Mouse (Mus musculus) limb, embryonic 11.5 days (tissue): ENCODE results near the gene Fkbp3. TPM values are rescaled to one million over a fixed set of nuclear protein-coding genes. Genes with fewer than 3 reads are reported as not detected.

Source experiments
- ATAC-seq: fragments of 200-750 bp; cut with Nextera tagmentation; 2 replicates; pipeline ENCODE4 v1.8.0; 2017; ENCODE audit warnings: low read depth; ENCODE audit not compliant: insufficient number of reproducible peaks, low FRiP score, low TSS enrichment
- DNase-seq: peaks from one replicate; pipeline ENCODE4 v3.0.0-alpha.2; 2015; ENCODE audit warnings: low spot score
- H3K27ac ChIP-seq: fragments of 300-500 bp; sonication (generic); replicated peaks from 2 replicates; pipeline ENCODE4 v1.5.1; 2014; ENCODE audit warnings: low read depth, mild to moderate bottlenecking, low read length
- H3K27me3 ChIP-seq: fragments of 300-500 bp; sonication (generic); 2 replicates; pipeline ENCODE4 v1.6.1; 2014; ENCODE audit warnings: mild to moderate bottlenecking, low read length, mixed read lengths; ENCODE audit not compliant: control insufficient read depth, insufficient read depth
- H3K36me3 ChIP-seq: fragments of 300-500 bp; sonication (generic); 2 replicates; pipeline ENCODE4 v1.6.1; 2014; ENCODE audit warnings: mild to moderate bottlenecking, low read length, moderate library complexity, mixed read lengths; ENCODE audit not compliant: control insufficient read depth, insufficient read depth
- H3K4me1 ChIP-seq: fragments of 300-500 bp; sonication (generic); 2 replicates; pipeline ENCODE4 v1.6.1; 2014; ENCODE audit warnings: low read length, mixed read lengths; ENCODE audit not compliant: control insufficient read depth, insufficient read depth
- H3K4me2 ChIP-seq: fragments of 300-500 bp; sonication (generic); 2 replicates; pipeline ENCODE4 v1.6.1; 2014; ENCODE audit warnings: low read depth, mild to moderate bottlenecking, moderate library complexity; ENCODE audit not compliant: severe bottlenecking
- H3K4me3 ChIP-seq: fragments of 300-500 bp; sonication (generic); 2 replicates; pipeline ENCODE4 v1.5.1; 2014; ENCODE audit warnings: low read depth, low read length
- H3K9ac ChIP-seq: fragments of 300-500 bp; sonication (generic); 2 replicates; pipeline ENCODE4 v1.6.1; 2014; ENCODE audit warnings: mild to moderate bottlenecking, low read length
- H3K9me3 ChIP-seq: fragments of 300-500 bp; sonication (generic); 2 replicates; pipeline ENCODE4 v1.6.1; 2016; ENCODE audit warnings: low read length; ENCODE audit not compliant: control insufficient read depth
- WGBS: fragments of 180-500 bp; shearing (Covaris S2); extraction: QIAGEN DNeasy Blood & Tissue Kit; methylation state at CpG from one replicate; pipeline ENCODE4 v1.1.7; 2014; 5-methylcytosine and 5-hydroxymethylcytosine counted together
- polyA plus RNA-seq: library from polyadenylated mRNA; unstranded; fragments of >200 nt; fragmentation: Nextera tagmentation; extraction: Ambion mirVana; gene quantifications from 2 replicates; pipeline ENCODE4 v1.2.1, GENCODE M21; 2014

Fkbp3 gene
- polyA plus RNA-seq, 1 experiment from 2014 or later: 648 TPM

DNA sequence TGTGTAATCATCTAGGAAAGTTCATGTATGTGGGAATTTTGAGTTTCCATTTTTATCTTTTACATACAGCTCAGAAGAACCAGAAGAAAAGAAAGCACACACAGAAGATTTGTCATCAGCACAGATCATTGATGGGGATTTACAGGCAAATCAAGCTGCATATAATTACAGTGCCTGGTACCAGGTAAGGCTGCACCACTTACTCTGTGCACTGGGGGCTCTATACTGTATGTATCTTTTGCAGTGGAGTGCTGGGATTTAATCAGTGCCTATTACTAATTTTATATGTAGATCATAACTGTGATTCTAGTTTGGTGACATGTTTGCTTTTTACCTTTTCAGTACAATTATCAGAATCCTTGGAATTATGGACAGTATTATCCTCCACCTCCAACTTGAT is 12.7 kb downstream of the Fkbp3 start:
- Histone ChIP-seq H3K9ac (no peak overlapping the region), H3K4me3 (no peak overlapping the region), H3K9me3 (no peaks in the 10 kb centered on the region), H3K4me2 (no peak overlapping the region), H3K36me3 (peaks cover 10% of the 10 kb centered on the region; the same call in 1 of the 2 replicates), H3K27ac (no peak overlapping the region), H3K27me3 (no peaks in the 10 kb centered on the region), H3K4me1 (no peaks in the 10 kb centered on the region)
- ATAC-seq: no peak
- no peak for DNase-seq

DNA sequence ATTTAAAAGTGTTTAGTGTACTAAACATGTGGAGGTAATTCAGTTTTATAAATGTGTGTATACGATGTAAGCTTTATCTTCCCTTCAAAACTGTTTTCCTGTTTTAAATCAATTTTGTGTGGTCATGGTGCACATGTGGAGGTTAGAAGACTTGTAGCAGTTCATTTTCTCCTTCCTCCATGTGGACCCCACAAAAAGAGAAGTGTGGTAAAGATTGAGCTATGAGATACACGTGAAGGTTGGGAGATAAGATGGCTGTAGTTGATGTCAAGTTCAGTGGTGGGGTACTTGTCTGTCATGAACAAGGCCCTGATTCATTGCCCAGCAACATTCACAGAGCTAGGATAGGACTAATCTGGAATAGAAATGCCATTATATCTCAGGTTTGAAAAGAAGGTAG is 15.6 kb downstream of the Fkbp3 start:
- Histone ChIP-seq H3K4me1 (no peaks in the 10 kb centered on the region), H3K9ac (no peak overlapping the region), H3K4me2 (no peak overlapping the region), H3K9me3 (no peaks in the 10 kb centered on the region), H3K27ac (no peak overlapping the region), H3K36me3 (peaks cover 6% of the 10 kb centered on the region; the same call in 1 of the 2 replicates), H3K4me3 (no peak overlapping the region), H3K27me3 (no peaks in the 10 kb centered on the region)
- DNase-seq: no peak
- ATAC-seq: no peak
- WGBS: 87% methylated on average over 2 of the region's 2 CpGs

DNA sequence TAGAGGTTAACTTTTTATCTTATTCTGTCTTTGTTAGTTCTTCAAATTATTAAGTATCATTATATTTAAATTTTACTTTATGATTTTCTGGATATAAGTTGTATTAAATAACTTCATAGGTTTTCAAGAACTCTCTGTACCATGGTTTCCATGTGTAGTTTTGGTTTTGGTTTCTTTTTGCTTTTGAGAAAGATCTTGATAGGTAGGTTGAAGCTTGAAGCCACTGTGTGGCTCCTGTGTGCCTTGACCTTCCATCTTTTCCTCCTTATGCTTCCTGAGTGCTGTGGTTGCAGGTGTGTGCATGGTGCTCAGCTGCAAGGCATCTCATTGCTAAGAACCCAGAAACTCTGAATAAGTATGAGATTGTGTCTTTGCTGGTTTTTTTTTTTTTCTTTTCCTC is 25.0 kb downstream of the Fkbp3 start:
- Histone ChIP-seq H3K4me1 (no peaks in the 10 kb centered on the region), H3K4me2 (no peak overlapping the region), H3K9me3 (no peaks in the 10 kb centered on the region), H3K27ac (no peak overlapping the region), H3K4me3 (no peak overlapping the region), H3K36me3 (no peaks in the 10 kb centered on the region), H3K27me3 (no peaks in the 10 kb centered on the region), H3K9ac (no peak overlapping the region)
- DNase-seq (no peak), ATAC-seq (no peak)

DNA sequence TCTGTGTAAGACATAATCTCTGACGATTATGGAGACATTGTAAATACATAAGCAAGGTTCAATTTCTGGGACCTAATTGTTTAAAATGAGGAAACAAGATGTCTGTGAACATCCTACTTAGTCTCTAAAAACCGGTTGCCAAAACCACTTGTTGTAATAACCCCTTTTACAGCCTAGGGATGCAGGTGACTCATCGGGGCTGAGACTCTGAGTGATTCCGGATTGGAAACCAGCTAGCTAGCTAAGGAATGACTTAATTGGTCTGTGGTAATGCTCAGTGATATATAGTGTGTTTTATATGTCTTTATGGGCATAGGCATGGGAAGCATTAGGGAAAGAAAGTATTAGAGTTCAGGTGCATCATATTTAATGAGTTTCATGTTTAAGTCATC is 36.3 kb downstream of the Fkbp3 start:
- Histone ChIP-seq H3K4me1 (0 out of 2 replicates have a peak, but pooled peaks cover 6% of the 10 kb centered on the region), H3K4me2 (peak overlapping the region; percentile 58), H3K4me3 (peak overlapping the region; percentile 85; the same call in 1 of the 2 replicates), H3K36me3 (no peaks in the 10 kb centered on the region), H3K27me3 (no peaks in the 10 kb centered on the region), H3K27ac (no peak overlapping the region), H3K9ac (no peak overlapping the region), H3K9me3 (no peaks in the 10 kb centered on the region)
- ATAC-seq (no peak), DNase-seq (no peak)
- WGBS: 27% methylated on average over 4 of the region's 4 CpGs

DNA sequence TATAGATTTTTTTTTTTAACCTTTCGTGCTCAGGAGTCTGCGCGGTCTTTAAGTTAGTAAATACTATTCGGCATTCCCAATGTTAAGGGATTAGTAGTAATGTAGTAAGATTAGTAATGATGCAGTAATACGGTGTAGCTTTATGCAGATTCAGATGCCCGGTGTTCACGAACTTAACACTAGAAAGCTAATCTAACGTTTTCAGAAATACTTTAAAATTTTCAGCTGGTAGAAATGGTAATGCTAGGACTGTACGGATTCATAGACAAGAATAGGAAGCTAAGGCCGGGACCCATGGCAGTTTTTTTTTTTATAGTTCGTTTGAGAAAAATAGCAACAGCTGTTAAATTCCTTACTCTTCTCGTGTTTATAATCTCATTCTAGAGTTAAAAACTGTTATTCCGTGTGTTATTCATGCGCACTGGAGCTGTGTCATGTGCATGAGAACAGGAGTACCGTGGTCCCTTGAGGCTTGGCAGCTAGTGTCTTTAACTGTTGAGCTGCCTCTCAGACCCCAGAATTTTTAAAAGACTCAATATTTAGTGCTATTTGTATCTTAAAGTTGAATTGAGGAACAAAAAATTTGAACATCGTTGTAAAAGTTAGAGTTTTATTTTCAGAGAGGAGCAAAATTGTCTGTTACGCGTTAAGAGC is 36.8 kb downstream of the Fkbp3 start:
- DNase-seq: no peak
- H3K9me3 ChIP-seq: no peaks in the 10 kb centered on the region
- 24% methylated on average over 18 of the region's 18 CpGs for WGBS
- H3K27me3 ChIP-seq: no peaks in the 10 kb centered on the region
- no peak for ATAC-seq
- H3K36me3 ChIP-seq: no peaks in the 10 kb centered on the region
- peak overlapping the region; percentile 94 for H3K9ac ChIP-seq
- H3K4me3 ChIP-seq: peak overlapping the region; percentile 85
- no peak overlapping the region for H3K27ac ChIP-seq
- H3K4me2 ChIP-seq: peak overlapping the region; percentile 58
- H3K4me1 ChIP-seq: 0 out of 2 replicates have a peak, but pooled peaks cover 6% of the 10 kb centered on the region

GRCm38 (mm10) chr12:65036190-65036870 is 37.5 kb downstream of the Fkbp3 start, which contains the start of gene Prpf39:
Gene Prpf39, plus strand, starts transcription at chr12:65036333.
- Histone ChIP-seq H3K27ac (peak within 1 kb of the TSS; percentile 79), H3K4me3 (peak within 1 kb of the TSS; percentile 85), H3K27me3 (no peaks in the 10 kb centered on the region), H3K36me3 (no peaks in the 10 kb centered on the region), H3K4me2 (peak within 1 kb of the TSS; percentile 58), H3K9ac (peak within 1 kb of the TSS; percentile 94), H3K9me3 (no peaks in the 10 kb centered on the region), H3K4me1 (0 out of 2 replicates have a peak, but pooled peaks cover 6% of the 10 kb centered on the region)
- under 1% methylated on average over 62 of the region's 65 CpGs for WGBS
- peak; percentile 89 for DNase-seq
- ATAC-seq: peak; percentile 95

DNA sequence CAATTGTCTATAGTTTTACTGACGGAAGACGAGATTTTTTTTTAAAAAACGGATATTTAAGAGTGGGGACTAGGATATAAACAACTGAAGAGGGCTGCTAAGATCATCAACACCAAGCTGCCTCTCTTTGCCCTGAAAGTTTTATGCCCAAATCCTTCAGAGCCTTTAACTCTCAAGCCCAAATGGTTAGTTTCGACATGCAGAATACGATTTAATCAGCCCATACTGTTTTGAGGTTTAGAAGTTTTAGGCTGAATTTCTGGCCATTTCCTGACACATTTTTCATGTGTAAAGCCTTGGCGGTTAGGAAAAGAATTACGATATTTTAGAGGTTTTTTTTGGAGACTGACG is 38.0 kb downstream of the Fkbp3 start:
- Histone ChIP-seq H3K4me2 (peak overlapping the region; percentile 58; the same call in 1 of the 2 replicates), H3K4me1 (0 out of 2 replicates have a peak, but pooled peaks cover 6% of the 10 kb centered on the region), H3K27ac (no peak overlapping the region), H3K9me3 (no peaks in the 10 kb centered on the region), H3K4me3 (peak overlapping the region; percentile 85), H3K27me3 (no peaks in the 10 kb centered on the region), H3K9ac (no peak overlapping the region), H3K36me3 (no peaks in the 10 kb centered on the region)
- no peak for DNase-seq
- WGBS: 52% methylated on average over 8 of the region's 8 CpGs
- peak; percentile 19; the same call in 1 of the 2 replicates for ATAC-seq

DNA sequence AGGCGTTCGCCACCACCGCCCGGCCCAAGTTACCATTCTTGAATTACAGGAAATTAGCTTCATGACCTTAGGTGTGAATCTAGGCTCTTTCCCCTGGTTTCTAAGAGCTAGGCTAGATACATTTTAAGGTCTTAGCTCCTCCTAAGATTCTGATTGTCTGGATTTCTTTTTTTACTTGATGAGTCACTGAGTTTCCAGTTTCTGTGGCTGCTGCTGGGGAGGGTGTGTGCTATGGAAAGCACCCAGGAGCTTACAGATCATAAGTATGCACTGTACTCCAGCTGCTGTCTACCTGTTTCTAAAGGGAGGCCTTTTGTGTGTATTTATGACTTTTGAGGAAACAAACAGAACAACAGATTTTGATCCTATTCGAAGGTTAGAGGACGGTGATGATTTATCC is 51.0 kb downstream of the Fkbp3 start:
- no peak overlapping the region for H3K4me2 ChIP-seq

More for the DNA sequence above, 51.0 kb downstream of the Fkbp3 start:
- H3K9ac ChIP-seq: no peak overlapping the region
- no peak overlapping the region for H3K27ac ChIP-seq
- no peak overlapping the region for H3K4me3 ChIP-seq
- DNase-seq (no peak), ATAC-seq (no peak)
- H3K36me3 ChIP-seq: no peaks in the 10 kb centered on the region
- no peaks in the 10 kb centered on the region for H3K9me3 ChIP-seq
- WGBS: 98% methylated on average over 6 of the region's 6 CpGs
- no peaks in the 10 kb centered on the region for H3K27me3 ChIP-seq
- H3K4me1 ChIP-seq: no peaks in the 10 kb centered on the region
